Mouse (Mus musculus): ENCODE results near the gene Agbl4. TPM values are rescaled to one million over a fixed set of nuclear protein-coding genes. Genes with fewer than 3 reads are reported as not detected.

The Agbl4 gene
- polyA plus RNA-seq, 1 experiment from 2014 or later: 3.4 TPM

- H3K9ac ChIP-seq (replicated peaks; ENCODE audit: low read depth, low read length): no peak overlapping the region
- no peak overlapping the region for H3K4me2 ChIP-seq (ENCODE audit: low read depth, low read length)
- no peak overlapping the region for H3K27ac ChIP-seq (ENCODE audit: low read depth, low read length)
- ATAC-seq (ENCODE audit: low read depth): no peak
- H3K9me3 ChIP-seq (ENCODE audit: control insufficient read depth, low read length): no peaks in the 10 kb centered on the region
- no peaks in the 10 kb centered on the region for H3K36me3 ChIP-seq (ENCODE audit: control insufficient read depth, insufficient read depth, low read length)
- no peaks in the 10 kb centered on the region for H3K27me3 ChIP-seq (ENCODE audit: control insufficient read depth, insufficient read depth, low read length)
- 52% methylated on average over 2 of the region's 2 CpGs for WGBS
- no peak overlapping the region for H3K4me3 ChIP-seq (ENCODE audit: low read depth, low read length)
- 0 out of 2 replicates have a peak, but pooled peaks cover 7% of the 10 kb centered on the region for H3K4me1 ChIP-seq (ENCODE audit: control insufficient read depth, insufficient read depth, low read length)
Observed at GRCm38 (mm10) chr4:111685951-111686350, 1288.5 kb downstream of the Agbl4 start.

GRCm38 (mm10) chr4:111686951-111687350 is 1289.5 kb downstream of the Agbl4 start:
- 8% methylated on average over 9 of the region's 9 CpGs for WGBS
- Histone ChIP-seq H3K27ac (ENCODE audit: low read depth, low read length) (no peak overlapping the region), H3K27me3 (ENCODE audit: control insufficient read depth, insufficient read depth, low read length) (no peaks in the 10 kb centered on the region), H3K4me3 (ENCODE audit: low read depth, low read length) (no peak overlapping the region), H3K36me3 (ENCODE audit: control insufficient read depth, insufficient read depth, low read length) (no peaks in the 10 kb centered on the region), H3K4me1 (ENCODE audit: control insufficient read depth, insufficient read depth, low read length) (0 out of 2 replicates have a peak, but pooled peaks cover 8% of the 10 kb centered on the region), H3K9ac (replicated peaks; ENCODE audit: low read depth, low read length) (no peak overlapping the region), H3K9me3 (ENCODE audit: control insufficient read depth, low read length) (no peaks in the 10 kb centered on the region), H3K4me2 (ENCODE audit: low read depth, low read length) (no peak overlapping the region)
- ATAC-seq (ENCODE audit: low read depth): peak; percentile 67; the same call in 1 of the 2 replicates

- 21% methylated on average over 6 of the region's 6 CpGs for WGBS
- H3K27ac ChIP-seq (ENCODE audit: low read depth, low read length): no peak overlapping the region
- no peak overlapping the region for H3K9ac ChIP-seq (replicated peaks; ENCODE audit: low read depth, low read length)
- H3K4me2 ChIP-seq (ENCODE audit: low read depth, low read length): peak overlapping the region; percentile 30
- no peak for ATAC-seq (ENCODE audit: low read depth)
- H3K4me3 ChIP-seq (ENCODE audit: low read depth, low read length): no peak overlapping the region
- H3K36me3 ChIP-seq (ENCODE audit: control insufficient read depth, insufficient read depth, low read length): no peaks in the 10 kb centered on the region
- H3K4me1 ChIP-seq (ENCODE audit: control insufficient read depth, insufficient read depth, low read length): 0 out of 2 replicates have a peak, but pooled peaks cover 8% of the 10 kb centered on the region
- no peaks in the 10 kb centered on the region for H3K27me3 ChIP-seq (ENCODE audit: control insufficient read depth, insufficient read depth, low read length)
- no peaks in the 10 kb centered on the region for H3K9me3 ChIP-seq (ENCODE audit: control insufficient read depth, low read length)
Observed at GRCm38 (mm10) chr4:111687613-111688012, 1290.2 kb downstream of the Agbl4 start.

DNA sequence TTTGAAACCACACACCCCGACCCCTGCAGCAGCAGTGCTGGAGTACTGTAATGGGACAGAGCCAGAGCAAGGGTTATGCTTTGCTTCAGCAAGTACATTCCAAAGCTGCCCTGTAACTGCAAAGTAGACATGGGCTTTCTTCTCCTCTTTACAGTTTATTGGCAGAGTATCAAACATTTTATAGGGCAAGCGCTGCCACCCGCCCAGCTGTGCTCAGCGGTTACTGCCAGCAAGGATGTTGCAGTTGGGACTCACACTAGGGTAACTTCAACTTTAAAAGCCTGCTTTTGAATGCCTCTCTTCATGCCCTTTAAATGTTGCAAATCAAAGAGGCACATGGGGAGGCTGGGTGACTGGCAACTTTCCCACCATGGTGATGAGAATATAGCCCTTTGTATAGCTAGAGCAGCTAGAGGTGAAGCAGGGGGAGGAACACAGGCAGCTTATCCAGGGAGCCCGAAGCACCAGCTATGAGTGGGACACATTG is 1293.6 kb downstream of the Agbl4 start:
- 31% methylated on average over 5 of the region's 5 CpGs for WGBS
- no peak overlapping the region for H3K4me2 ChIP-seq (ENCODE audit: low read depth, low read length)

GRCm38 (mm10) chr4:111701381-111701780 is 1303.9 kb downstream of the Agbl4 start:
- H3K4me2 ChIP-seq (ENCODE audit: low read depth, low read length): no peak overlapping the region
- H3K27me3 ChIP-seq (ENCODE audit: control insufficient read depth, insufficient read depth, low read length): no peaks in the 10 kb centered on the region
- H3K4me3 ChIP-seq (ENCODE audit: low read depth, low read length): no peak overlapping the region
- no peaks in the 10 kb centered on the region for H3K9me3 ChIP-seq (ENCODE audit: control insufficient read depth, low read length)
- no peak for ATAC-seq (ENCODE audit: low read depth)
- H3K9ac ChIP-seq (replicated peaks; ENCODE audit: low read depth, low read length): no peak overlapping the region
- no peaks in the 10 kb centered on the region for H3K4me1 ChIP-seq (ENCODE audit: control insufficient read depth, insufficient read depth, low read length)
- no peak overlapping the region for H3K27ac ChIP-seq (ENCODE audit: low read depth, low read length)
- no peaks in the 10 kb centered on the region for H3K36me3 ChIP-seq (ENCODE audit: control insufficient read depth, insufficient read depth, low read length)
- WGBS: 88% methylated on average over 1 of the region's 1 CpGs

More for the DNA sequence above, 1293.6 kb downstream of the Agbl4 start:
- Histone ChIP-seq H3K27ac (ENCODE audit: low read depth, low read length) (no peak overlapping the region), H3K27me3 (ENCODE audit: control insufficient read depth, insufficient read depth, low read length) (no peaks in the 10 kb centered on the region), H3K36me3 (ENCODE audit: control insufficient read depth, insufficient read depth, low read length) (no peaks in the 10 kb centered on the region), H3K4me3 (ENCODE audit: low read depth, low read length) (no peak overlapping the region), H3K9me3 (ENCODE audit: control insufficient read depth, low read length) (no peaks in the 10 kb centered on the region), H3K9ac (replicated peaks; ENCODE audit: low read depth, low read length) (no peak overlapping the region), H3K4me1 (ENCODE audit: control insufficient read depth, insufficient read depth, low read length) (0 out of 2 replicates have a peak, but pooled peaks cover 8% of the 10 kb centered on the region)
- ATAC-seq (ENCODE audit: low read depth): peak; percentile 83

GRCm38 (mm10) chr4:111704126-111704525 is 1306.7 kb downstream of the Agbl4 start:
- Histone ChIP-seq H3K36me3 (ENCODE audit: control insufficient read depth, insufficient read depth, low read length) (no peaks in the 10 kb centered on the region), H3K9me3 (ENCODE audit: control insufficient read depth, low read length) (no peaks in the 10 kb centered on the region), H3K27ac (ENCODE audit: low read depth, low read length) (no peak overlapping the region), H3K4me1 (ENCODE audit: control insufficient read depth, insufficient read depth, low read length) (no peaks in the 10 kb centered on the region), H3K9ac (replicated peaks; ENCODE audit: low read depth, low read length) (no peak overlapping the region), H3K4me2 (ENCODE audit: low read depth, low read length) (no peak overlapping the region), H3K4me3 (ENCODE audit: low read depth, low read length) (no peak overlapping the region), H3K27me3 (ENCODE audit: control insufficient read depth, insufficient read depth, low read length) (no peaks in the 10 kb centered on the region)
- WGBS: 76% methylated on average over 2 of the region's 2 CpGs
- ATAC-seq (ENCODE audit: low read depth): no peak

DNA sequence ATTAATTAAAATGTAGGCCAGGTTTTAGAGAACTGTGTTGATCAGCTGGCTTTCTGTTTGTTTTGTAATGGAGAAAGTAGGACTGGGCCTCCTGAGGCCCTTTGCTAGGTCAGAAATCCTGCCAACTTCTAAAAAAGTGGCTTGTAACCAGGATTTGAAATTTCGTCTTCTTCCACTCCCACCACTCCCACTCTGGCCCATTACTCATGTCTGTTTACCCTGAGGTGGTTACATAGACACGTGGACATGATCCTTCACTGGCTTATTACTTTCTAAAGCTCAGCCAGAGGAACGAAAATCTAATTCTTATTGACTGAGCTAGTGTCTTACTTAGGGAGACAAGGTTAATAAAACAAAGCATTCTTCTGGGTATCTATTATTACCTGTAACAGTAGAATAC is 1307.5 kb downstream of the Agbl4 start:
- WGBS: 77% methylated on average over 3 of the region's 3 CpGs
- H3K9ac ChIP-seq (replicated peaks; ENCODE audit: low read depth, low read length): no peak overlapping the region
- H3K4me2 ChIP-seq (ENCODE audit: low read depth, low read length): no peak overlapping the region
- H3K27ac ChIP-seq (ENCODE audit: low read depth, low read length): no peak overlapping the region
- no peaks in the 10 kb centered on the region for H3K36me3 ChIP-seq (ENCODE audit: control insufficient read depth, insufficient read depth, low read length)
- no peaks in the 10 kb centered on the region for H3K9me3 ChIP-seq (ENCODE audit: control insufficient read depth, low read length)
- no peaks in the 10 kb centered on the region for H3K27me3 ChIP-seq (ENCODE audit: control insufficient read depth, insufficient read depth, low read length)
- no peak for ATAC-seq (ENCODE audit: low read depth)
- H3K4me1 ChIP-seq (ENCODE audit: control insufficient read depth, insufficient read depth, low read length): no peaks in the 10 kb centered on the region
- H3K4me3 ChIP-seq (ENCODE audit: low read depth, low read length): no peak overlapping the region

Other genes starting within 250 kb of the Agbl4 start
- gene Elavl4, start 45.8 kb upstream of the Agbl4 start, polyA plus RNA-seq (2014; fragmentation: Nextera tagmentation; extraction: Ambion mirVana): 391 and 442 TPM in 2 replicates